Mouse (Mus musculus): Measurements from ENCODE around the gene Vldlr. TPM values are rescaled to one million over a fixed set of nuclear protein-coding genes. Genes with fewer than 3 reads are reported as not detected.

The Vldlr gene
- polyA plus RNA-seq (2014; fragmentation: Nextera tagmentation; extraction: Ambion mirVana) = 18.5 and 20.0 TPM in 2 replicates

DNA sequence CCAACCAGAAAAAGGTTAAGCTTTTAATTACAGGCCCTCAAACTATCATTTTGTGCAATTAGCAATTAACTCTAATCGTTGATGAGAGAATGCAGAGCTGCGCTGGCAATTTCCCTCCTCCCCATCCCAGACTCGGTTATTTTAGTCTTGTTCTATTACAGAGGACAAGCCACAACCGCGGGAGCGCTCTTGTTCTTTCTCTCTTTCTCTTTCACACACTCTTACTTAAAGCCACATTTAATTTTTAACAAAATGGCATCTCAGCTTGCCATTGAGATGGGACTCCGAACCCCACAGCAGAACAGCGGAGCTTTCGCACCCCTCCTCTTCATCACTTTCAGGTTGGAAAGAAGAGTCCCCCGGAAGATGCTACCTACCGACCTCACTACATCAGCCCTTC is at the start of gene Vldlr:
Gene Vldlr, plus strand, starts transcription at position 167 of the 400 bp plus-strand sequence.
- H3K4me3 ChIP-seq (ENCODE audit: low read depth, low read length) = peak within 1 kb of the TSS; percentile 66
- no peaks in the 10 kb centered on the region for H3K9me3 ChIP-seq (ENCODE audit: low read depth, low read length)
- DNase-seq = peak; percentile 22
- no peaks in the 10 kb centered on the region for H3K36me3 ChIP-seq (ENCODE audit: insufficient read depth)
- no peak for ATAC-seq (ENCODE audit: insufficient read depth)
- WGBS = 3% methylated on average over 11 of the region's 11 CpGs
- peak within 1 kb of the TSS; percentile 72 for H3K9ac ChIP-seq
- H3K4me1 ChIP-seq (ENCODE audit: insufficient read depth) = no peaks in the 10 kb centered on the region
- peaks cover 18% of the 10 kb centered on the region for H3K27me3 ChIP-seq (ENCODE audit: insufficient read depth, low read length)
- H3K4me2 ChIP-seq = peak within 1 kb of the TSS; percentile 89
- TF ChIP-seq CTCF (IDR thresholded peaks at IDR 0.05; ENCODE audit: low read depth) = no peak
- peak within 1 kb of the TSS; percentile 58; the same call in 1 of the 2 replicates for H3K27ac ChIP-seq (ENCODE audit: low read depth)

DNA sequence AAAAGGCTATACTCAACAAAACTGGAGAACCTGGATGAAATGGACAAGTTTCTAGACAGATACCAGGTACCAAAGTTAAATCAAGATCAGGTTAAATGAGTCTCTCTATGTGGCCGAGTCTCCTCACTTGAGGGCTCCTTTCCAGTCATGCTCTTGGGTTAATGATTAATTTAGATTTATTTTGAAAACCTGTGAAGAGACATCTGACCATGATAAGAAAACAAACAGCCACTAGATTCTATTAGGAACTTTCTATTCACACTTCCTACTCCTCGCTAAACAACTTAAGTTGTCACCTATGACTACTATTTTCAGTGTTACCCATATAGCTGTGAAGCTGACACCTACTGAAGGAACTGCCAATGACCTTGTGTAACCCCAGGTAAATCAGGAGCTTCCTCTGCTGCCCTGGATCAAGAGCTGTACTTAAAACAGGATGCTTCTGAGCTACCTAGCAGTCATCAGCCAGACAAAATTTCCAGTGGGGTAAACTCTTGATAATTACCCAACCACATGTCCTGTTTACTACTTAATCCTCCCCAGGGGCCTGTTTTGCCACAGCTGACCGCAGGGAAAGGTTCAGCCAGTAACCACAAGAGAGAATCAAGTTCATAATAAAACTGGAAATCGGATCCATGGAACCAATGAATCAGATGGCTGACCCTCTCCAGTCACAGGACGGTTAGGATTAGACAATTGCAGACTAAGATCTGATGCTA is 48.5 kb upstream of the Vldlr start:
- H3K36me3 ChIP-seq (ENCODE audit: insufficient read depth) = no peaks in the 10 kb centered on the region
- H3K9me3 ChIP-seq (ENCODE audit: low read depth, low read length) = no peaks in the 10 kb centered on the region
- 73% methylated on average over 5 of the region's 5 CpGs for WGBS
- no peaks in the 10 kb centered on the region for H3K27me3 ChIP-seq (ENCODE audit: insufficient read depth, low read length)
- H3K27ac ChIP-seq (ENCODE audit: low read depth) = no peak overlapping the region
- no peak overlapping the region for H3K4me2 ChIP-seq
- TF ChIP-seq CTCF (IDR thresholded peaks at IDR 0.05; ENCODE audit: low read depth) = no peak
- H3K4me1 ChIP-seq (ENCODE audit: insufficient read depth) = no peaks in the 10 kb centered on the region
- ATAC-seq (ENCODE audit: insufficient read depth) (no peak), DNase-seq (no peak)
- no peak overlapping the region for H3K4me3 ChIP-seq (ENCODE audit: low read depth, low read length)
- H3K9ac ChIP-seq = no peak overlapping the region

- no peak overlapping the region for H3K4me3 ChIP-seq (ENCODE audit: low read depth, low read length)
- H3K9me3 ChIP-seq (ENCODE audit: low read depth, low read length) = no peaks in the 10 kb centered on the region
- H3K9ac ChIP-seq = no peak overlapping the region
- WGBS = 56% methylated on average over 2 of the region's 2 CpGs
- H3K27me3 ChIP-seq (ENCODE audit: insufficient read depth, low read length) = no peaks in the 10 kb centered on the region
- TF ChIP-seq CTCF (IDR thresholded peaks at IDR 0.05; ENCODE audit: low read depth) = no peak
- no peaks in the 10 kb centered on the region for H3K36me3 ChIP-seq (ENCODE audit: insufficient read depth)
- no peaks in the 10 kb centered on the region for H3K4me1 ChIP-seq (ENCODE audit: insufficient read depth)
- ATAC-seq (ENCODE audit: insufficient read depth) = no peak
- no peak overlapping the region for H3K4me2 ChIP-seq
- peak; percentile 6 for DNase-seq
- no peak overlapping the region for H3K27ac ChIP-seq (ENCODE audit: low read depth)
These were observed 42.4 kb upstream of the Vldlr start for GRCm38 (mm10) chr19:27173836-27174235.

DNA sequence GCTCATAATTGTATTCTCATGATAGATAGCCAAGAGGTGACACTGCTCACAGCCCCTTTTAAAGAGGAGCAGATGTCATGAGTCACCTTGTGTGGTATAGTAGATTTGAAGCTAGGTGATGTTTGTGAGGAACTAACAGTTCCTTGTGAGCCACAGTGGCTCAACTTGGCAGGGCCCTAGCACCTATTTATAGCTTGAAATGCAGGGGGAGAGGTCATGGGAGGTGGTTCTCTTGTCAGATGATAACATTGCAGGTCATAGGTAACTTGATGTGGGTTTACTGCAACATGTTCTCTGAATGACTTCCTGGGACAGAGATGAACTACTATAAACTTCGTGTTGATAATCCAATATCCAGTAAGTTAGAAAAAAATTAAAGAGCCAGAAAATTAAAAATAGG is 40.7 kb upstream of the Vldlr start:
- no peak overlapping the region for H3K4me3 ChIP-seq (ENCODE audit: low read depth, low read length)
- TF ChIP-seq CTCF (IDR thresholded peaks at IDR 0.05; ENCODE audit: low read depth) = no peak

DNA sequence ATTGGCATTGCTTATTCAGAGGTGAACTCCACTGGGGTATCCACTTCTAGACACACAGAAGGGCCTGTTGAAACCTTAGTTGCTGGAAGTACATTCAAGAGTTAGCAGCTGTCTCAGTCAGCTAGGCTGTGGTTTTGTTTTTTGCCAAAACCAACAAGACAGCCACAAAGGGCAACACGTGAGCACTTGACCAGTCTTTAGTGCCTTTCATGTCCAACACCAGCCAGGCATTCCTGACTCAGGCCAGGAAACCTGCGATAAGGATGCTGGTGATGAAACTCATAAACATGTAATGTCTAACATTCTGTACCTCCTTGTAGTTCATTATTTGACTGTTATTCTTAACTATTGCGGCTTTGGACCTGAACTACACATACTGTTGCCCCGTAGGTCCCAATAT is 39.7 kb upstream of the Vldlr start:
- DNase-seq = no peak
- no peak for ATAC-seq (ENCODE audit: insufficient read depth)
- no peak overlapping the region for H3K4me3 ChIP-seq (ENCODE audit: low read depth, low read length)
- no peak overlapping the region for H3K27ac ChIP-seq (ENCODE audit: low read depth)
- H3K4me2 ChIP-seq = no peak overlapping the region
- TF ChIP-seq CTCF (IDR thresholded peaks at IDR 0.05; ENCODE audit: low read depth) = no peak
- no peaks in the 10 kb centered on the region for H3K9me3 ChIP-seq (ENCODE audit: low read depth, low read length)
- 80% methylated on average over 4 of the region's 4 CpGs for WGBS
- peaks cover 8% of the 10 kb centered on the region; the same call in 1 of the 2 replicates for H3K4me1 ChIP-seq (ENCODE audit: insufficient read depth)
- H3K27me3 ChIP-seq (ENCODE audit: insufficient read depth, low read length) = no peaks in the 10 kb centered on the region
- H3K9ac ChIP-seq = no peak overlapping the region
- no peaks in the 10 kb centered on the region for H3K36me3 ChIP-seq (ENCODE audit: insufficient read depth)

More for the DNA sequence above, 40.7 kb upstream of the Vldlr start:
- no peak for DNase-seq
- 83% methylated on average over 1 of the region's 1 CpGs for WGBS
- no peak for ATAC-seq (ENCODE audit: insufficient read depth)
- Histone ChIP-seq H3K27ac (ENCODE audit: low read depth) (no peak overlapping the region), H3K9me3 (ENCODE audit: low read depth, low read length) (no peaks in the 10 kb centered on the region), H3K4me2 (no peak overlapping the region), H3K4me1 (ENCODE audit: insufficient read depth) (peaks cover 4% of the 10 kb centered on the region; the same call in 1 of the 2 replicates), H3K27me3 (ENCODE audit: insufficient read depth, low read length) (no peaks in the 10 kb centered on the region), H3K9ac (no peak overlapping the region), H3K36me3 (ENCODE audit: insufficient read depth) (no peaks in the 10 kb centered on the region)

DNA sequence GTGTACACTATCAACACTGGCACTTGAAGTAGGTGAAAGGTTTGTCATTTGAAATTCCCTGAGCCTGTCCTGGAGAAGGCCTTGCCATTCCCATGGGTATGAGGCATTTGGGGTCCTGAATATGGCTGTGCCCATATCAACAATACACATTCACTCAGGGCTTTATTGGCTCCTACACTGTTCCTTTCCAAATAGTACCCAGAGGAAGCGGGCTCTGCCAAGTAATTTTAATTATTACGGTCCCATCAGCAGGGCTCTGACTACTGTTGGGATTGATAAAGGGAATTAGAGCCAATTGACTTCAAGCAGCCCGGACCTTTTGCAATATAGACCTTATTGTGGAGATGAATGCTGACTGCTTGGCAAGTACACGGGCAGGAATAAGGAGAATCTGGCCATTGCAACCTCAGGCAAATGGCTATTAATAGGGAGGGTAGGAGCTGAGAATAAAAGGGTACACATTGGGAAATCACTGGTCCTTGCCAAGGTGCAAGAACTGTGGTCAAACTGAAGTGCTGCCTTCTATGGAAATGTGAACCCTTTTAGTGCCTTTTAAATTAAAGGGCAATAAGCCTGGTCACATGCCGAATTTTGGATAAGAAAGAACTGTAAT is 38.0 kb upstream of the Vldlr start:
- WGBS = 87% methylated on average over 5 of the region's 5 CpGs
- H3K27me3 ChIP-seq (ENCODE audit: insufficient read depth, low read length) = no peaks in the 10 kb centered on the region
- no peak overlapping the region for H3K4me2 ChIP-seq
- no peak for TF ChIP-seq CTCF (IDR thresholded peaks at IDR 0.05; ENCODE audit: low read depth)
- no peak for ATAC-seq (ENCODE audit: insufficient read depth)
- no peak for DNase-seq
- no peak overlapping the region for H3K4me3 ChIP-seq (ENCODE audit: low read depth, low read length)
- no peak overlapping the region for H3K27ac ChIP-seq (ENCODE audit: low read depth)
- H3K9ac ChIP-seq = no peak overlapping the region
- H3K4me1 ChIP-seq (ENCODE audit: insufficient read depth) = peaks cover 8% of the 10 kb centered on the region; the same call in 1 of the 2 replicates
- H3K9me3 ChIP-seq (ENCODE audit: low read depth, low read length) = no peaks in the 10 kb centered on the region
- no peaks in the 10 kb centered on the region for H3K36me3 ChIP-seq (ENCODE audit: insufficient read depth)

GRCm38 (mm10) chr19:27180351-27181122 is 35.7 kb upstream of the Vldlr start:
- no peaks in the 10 kb centered on the region for H3K27me3 ChIP-seq (ENCODE audit: insufficient read depth, low read length)
- no peak for TF ChIP-seq CTCF (IDR thresholded peaks at IDR 0.05; ENCODE audit: low read depth)
- ATAC-seq (ENCODE audit: insufficient read depth) (peak; percentile 52; the same call in 1 of the 2 replicates), DNase-seq (peak; percentile 92)
- H3K4me2 ChIP-seq = peak overlapping the region; percentile 40
- WGBS = 34% methylated on average over 18 of the region's 18 CpGs
- no peaks in the 10 kb centered on the region for H3K9me3 ChIP-seq (ENCODE audit: low read depth, low read length)
- no peaks in the 10 kb centered on the region for H3K36me3 ChIP-seq (ENCODE audit: insufficient read depth)
- H3K27ac ChIP-seq (ENCODE audit: low read depth) = no peak overlapping the region
- no peak overlapping the region for H3K4me3 ChIP-seq (ENCODE audit: low read depth, low read length)
- H3K4me1 ChIP-seq (ENCODE audit: insufficient read depth) = peaks cover 8% of the 10 kb centered on the region; the same call in 1 of the 2 replicates
- H3K9ac ChIP-seq = no peak overlapping the region

Measured in lung, embryonic 14.5 days (tissue).